Mouse (Mus musculus) induced T-regulatory cell, adult 2 months (primary cell): ENCODE data around the gene Acvr1.

Experiments used
- DNase-seq: peaks from one replicate; pipeline ENCODE4 v3.0.0-alpha.2; 2012; ENCODE audit warnings: low read depth

Gene Acvr1

DNA sequence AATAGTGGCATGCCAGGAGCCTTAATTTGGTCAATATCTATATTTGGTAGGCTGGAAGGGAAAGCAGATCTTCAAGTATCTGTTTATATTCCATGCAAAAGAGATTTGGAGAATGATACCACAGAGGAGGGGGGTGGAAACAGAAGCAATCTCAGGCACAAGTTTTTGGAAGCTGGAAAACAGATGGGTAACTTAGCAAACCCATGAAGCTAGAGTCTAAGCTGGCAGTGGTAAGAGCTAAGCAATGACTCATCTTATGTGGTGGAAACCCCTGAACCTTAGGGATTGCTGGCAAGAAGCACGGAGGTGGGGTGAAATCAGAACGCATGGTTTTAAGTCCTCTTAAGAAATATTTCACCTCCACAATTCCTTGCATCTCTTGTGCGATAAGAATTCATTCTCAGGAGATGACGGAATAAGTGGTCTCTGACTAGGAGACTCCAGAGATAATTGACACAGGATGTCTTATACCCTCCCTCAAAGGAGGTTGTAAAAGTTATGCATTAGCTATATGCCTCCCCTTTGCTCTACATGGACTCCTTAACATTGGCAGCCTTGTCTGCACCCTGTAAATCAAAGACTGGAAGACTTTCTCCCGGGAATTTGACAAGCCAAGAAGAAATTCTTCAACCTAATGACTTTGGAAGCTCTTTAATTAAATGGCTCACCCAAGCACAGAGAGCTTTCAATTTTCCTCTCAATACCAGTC is 157.9 kb downstream of the Acvr1 start:
- no peak for DNase-seq

- no peak for DNase-seq
Measured at GRCm38 (mm10) chr2:58403481-58403880, 163.5 kb downstream of the Acvr1 start.

DNA sequence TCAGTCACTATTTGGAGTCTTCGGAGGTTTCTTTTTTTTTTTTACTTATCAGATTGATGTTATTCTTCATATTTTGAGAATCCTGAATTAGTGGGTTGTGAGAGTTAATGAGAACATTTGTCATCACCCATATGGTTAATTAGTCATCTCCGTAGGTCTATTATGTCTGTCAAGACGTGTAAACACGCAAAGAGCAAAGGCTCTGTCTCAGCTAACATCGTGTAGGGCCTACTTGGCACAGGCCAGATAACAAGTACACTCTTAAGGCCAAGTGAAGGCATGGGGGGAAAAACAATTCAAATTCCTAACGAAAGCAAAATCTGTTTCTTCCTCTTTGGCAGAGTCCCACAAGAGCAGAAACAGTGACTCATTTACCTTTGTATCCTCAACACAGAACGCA is 178.4 kb downstream of the Acvr1 start:
- DNase-seq: no peak

DNA sequence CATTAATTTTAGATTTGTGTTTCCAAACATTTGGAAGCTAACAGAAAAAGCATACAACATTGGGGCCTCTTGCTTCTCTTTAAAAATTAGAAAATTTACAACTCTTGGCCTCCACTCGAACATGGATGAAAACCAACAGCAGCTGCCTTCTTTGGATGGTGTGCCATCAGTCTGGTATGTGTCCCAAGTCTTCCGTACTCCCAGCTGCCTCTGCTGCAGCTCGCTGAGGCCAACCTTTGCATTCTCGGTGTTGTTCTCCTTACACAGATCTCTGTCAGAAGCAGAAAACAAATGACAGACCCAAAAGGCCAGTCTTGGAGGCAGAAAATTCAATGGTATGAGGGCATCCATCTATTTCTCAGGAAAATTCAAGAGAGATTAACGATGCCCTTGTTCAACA is 186.9 kb downstream of the Acvr1 start:
- DNase-seq: no peak

- DNase-seq: no peak
Measured at GRCm38 (mm10) chr2:58379475-58379874, 187.5 kb downstream of the Acvr1 start.

DNA sequence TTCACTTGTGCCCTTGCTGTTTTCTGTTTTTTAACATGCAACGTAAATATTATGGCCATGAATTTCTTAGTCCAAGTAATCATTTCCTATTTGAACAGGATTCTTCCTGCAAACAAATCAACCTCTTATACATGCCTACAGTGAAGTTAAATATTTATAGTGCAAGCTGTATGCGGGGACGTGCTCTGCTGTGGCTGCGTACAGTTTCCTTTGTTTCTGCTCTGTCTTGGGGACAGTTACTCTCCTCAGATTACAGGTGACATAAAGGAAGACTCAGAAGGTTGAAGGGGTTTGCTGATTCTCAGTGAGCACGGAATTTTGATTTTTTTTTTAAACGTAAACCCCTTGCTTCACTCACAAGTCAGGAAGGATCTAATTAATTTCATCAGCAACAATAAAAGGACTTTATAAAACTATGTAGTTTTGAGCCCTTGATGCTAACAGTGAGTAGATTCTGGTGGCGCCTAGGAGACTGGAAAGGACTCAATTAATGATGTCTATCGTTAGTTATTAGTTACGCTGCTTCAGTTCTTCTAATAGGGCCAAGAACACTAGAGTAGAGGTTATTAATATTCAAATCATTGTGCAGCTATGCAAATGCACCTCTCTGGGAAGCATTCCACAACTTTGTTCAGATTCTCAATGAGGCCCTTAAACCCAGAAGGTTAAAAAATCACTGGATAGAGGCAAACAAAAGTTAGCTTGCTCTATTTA is 189.4 kb downstream of the Acvr1 start:
- DNase-seq: no peak

DNA sequence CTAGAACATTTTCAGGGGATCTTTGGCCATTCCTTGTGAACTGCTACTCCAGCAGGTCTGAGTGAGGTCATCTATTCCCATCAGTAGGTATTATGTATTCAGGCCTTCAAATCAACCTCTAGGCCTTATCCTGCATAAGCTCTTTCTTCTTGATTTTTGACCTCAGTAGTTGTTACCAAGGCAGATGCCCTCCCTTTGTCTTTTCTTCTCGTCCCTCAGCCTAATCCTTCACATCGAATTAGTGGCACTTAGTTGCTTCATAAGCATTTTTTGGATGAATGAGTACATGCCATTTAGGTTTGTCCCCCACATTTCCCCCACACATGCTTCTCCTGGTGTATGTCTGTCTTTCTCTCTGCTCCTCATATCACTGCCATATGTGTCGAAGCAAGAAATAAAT is 200.8 kb downstream of the Acvr1 start:
- DNase-seq: no peak

DNA sequence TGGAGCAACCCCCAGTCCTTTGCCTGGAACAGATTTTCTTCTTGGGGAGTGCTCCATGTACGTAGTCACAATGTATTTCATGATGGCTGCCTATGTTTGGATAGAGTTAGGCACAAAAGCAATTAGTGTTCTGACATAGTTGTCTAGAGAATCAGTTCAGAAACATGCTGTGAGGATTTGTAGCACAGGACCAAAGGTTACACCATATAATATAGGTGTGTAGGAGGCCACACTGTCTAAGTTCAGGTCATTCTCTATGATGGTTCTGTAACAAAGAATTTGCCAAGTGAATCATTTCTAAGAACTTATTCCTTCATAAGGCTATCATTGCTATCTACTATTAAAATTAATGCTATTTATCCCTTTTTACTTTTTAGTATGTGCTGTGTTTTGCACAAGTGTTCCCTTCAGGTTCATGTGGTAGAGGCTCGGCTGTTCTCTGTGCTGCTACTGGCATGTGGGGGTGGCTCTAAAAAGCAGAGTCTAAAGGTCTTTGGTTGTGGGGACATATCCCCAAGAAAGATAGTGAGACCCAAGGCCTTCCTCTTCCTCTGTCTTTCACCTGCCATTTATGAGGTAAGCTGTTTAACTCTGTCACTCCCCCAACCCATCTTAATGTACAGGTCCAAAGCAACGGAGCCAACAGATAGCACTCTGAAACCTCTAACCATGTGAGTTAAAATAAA is 205.5 kb downstream of the Acvr1 start:
- DNase-seq: no peak

DNA sequence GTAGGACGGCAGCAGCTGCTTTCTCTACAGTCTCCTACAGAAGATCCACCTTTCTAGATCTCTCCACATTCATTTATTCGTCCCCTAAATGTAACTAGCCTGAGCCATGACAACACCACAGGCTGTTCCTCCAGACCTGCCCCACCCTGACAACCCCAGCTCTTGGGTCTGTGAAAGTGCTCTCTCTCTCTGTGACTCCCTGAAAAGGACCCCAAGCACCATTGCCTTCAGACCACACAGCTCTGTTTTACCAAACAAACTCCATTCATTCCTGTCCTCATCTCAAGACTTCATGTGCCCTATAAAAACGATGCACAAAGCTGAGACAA is 208.9 kb downstream of the Acvr1 start:
- no peak for DNase-seq

DNA sequence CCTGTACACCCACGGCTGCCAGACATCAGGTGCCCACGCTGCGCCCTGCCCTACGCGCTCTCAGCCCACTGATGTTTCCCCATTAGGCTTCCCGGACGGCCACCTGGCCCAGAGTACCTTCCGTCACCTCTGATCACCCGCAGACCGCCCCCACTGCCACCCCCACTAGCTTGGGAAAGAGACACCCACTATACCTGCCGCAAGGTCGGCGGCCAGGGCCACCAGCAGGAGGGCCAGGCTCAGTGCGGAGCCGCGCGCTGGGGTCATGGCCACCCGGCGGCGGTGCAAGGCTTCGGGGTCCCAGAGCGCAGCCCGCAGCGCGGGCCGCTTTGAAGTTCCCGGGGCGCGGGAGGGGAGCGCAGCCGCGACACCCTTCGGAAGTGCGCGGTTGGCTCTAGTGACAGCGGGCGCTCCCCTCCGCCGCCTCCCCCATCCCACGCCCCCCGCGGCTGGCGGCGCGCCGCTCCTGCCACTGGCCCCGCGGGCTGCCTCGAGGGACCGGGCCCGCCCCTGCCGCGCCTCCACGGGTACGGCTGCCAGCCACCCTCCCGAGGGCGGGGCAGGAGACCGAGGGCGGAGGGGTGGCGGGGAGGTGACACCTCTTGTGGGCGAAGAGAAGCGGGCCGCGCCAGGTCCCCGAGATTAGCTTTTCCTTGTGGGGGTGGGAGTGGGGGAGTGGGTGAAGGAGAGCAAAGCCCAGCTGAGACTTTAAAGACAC is 209.4 kb downstream of the Acvr1 start, which contains the start of gene Acvr1c:
Gene Acvr1c (minus strand): TSS at position 482 of the 718 bp plus-strand sequence.
- DNase-seq: peak; percentile 60

GRCm38 (mm10) chr2:58357068-58357413 is 209.9 kb downstream of the Acvr1 start:
- peak; percentile 23 for DNase-seq

GRCm38 (mm10) chr2:58354389-58354788 is 212.6 kb downstream of the Acvr1 start:
- DNase-seq: no peak

GRCm38 (mm10) chr2:58352846-58353245 is 214.1 kb downstream of the Acvr1 start:
- DNase-seq: no peak

GRCm38 (mm10) chr2:58350657-58351056 is 216.3 kb downstream of the Acvr1 start:
- no peak for DNase-seq
